Mouse (Mus musculus) liver, embryonic 14.5 days (tissue): ENCODE results near the gene Pde4b. TPM values are rescaled to one million over a fixed set of nuclear protein-coding genes. Genes with fewer than 3 reads are reported as not detected.
"Not testable (repeated sequence)": the region's sequence is repeated elsewhere in the genome, so short reads cannot be mapped to it uniquely, and the experiment has no call there.

Source experiments
- ATAC-seq: fragments of 200-750 bp; cut with Nextera tagmentation; 2 replicates; pipeline ENCODE4 v1.8.0; 2017; ENCODE audit warnings: moderate number of reproducible peaks, mild to moderate bottlenecking, moderate library complexity; ENCODE audit not compliant: insufficient read depth
- DNase-seq, 3 experiments: peaks; one replicate each; pipeline ENCODE4 v3.0.0-alpha.2; 2012 to 2013; ENCODE audit warnings: low read depth in 3 of 3, low spot score in 3 of 3
- H3K27ac ChIP-seq: fragments of 300-500 bp; sonication (generic); 2 replicates; pipeline ENCODE4 v1.5.1; 2014; ENCODE audit warnings: moderate library complexity, mild to moderate bottlenecking, control low read depth, inconsistent platforms
- H3K27me3 ChIP-seq: fragments of 300-500 bp; sonication (generic); 2 replicates; pipeline ENCODE4 v1.6.1; 2014; ENCODE audit warnings: mild to moderate bottlenecking, low read length, moderate library complexity; ENCODE audit not compliant: control insufficient read depth, insufficient read depth
- H3K36me3 ChIP-seq: fragments of 300-500 bp; sonication (generic); replicated peaks from 2 replicates; pipeline ENCODE4 v1.6.1; 2014; ENCODE audit warnings: low read depth; ENCODE audit not compliant: control insufficient read depth, insufficient read depth
- H3K4me1 ChIP-seq, 2 experiments: fragments of 200-500 bp in 1 of 2; fragments of 300-500 bp in 1 of 2; sonication (generic) in 1 of 2; replicated peaks; 2 replicates each; pipeline ENCODE4 v1.6.1; 2012 to 2014; ENCODE audit warnings: antibody characterized with exemption in 1 of 2, inconsistent platforms in 1 of 2, low read length in 1 of 2; ENCODE audit not compliant: control insufficient read depth in 2 of 2, insufficient read depth in 2 of 2
- H3K4me2 ChIP-seq: fragments of 300-500 bp; sonication (generic); 2 replicates; pipeline ENCODE4 v1.6.1; 2014; ENCODE audit warnings: low read depth, mild to moderate bottlenecking, control low read depth, moderate library complexity
- H3K4me3 ChIP-seq, 2 experiments: fragments of 200-500 bp in 1 of 2; fragments of 300-500 bp in 1 of 2; sonication (generic) in 1 of 2; 2 replicates each; pipeline ENCODE4 v1.5.1; 2012 to 2014; ENCODE audit warnings: low read depth in 2 of 2, low read length in 2 of 2, mild to moderate bottlenecking in 2 of 2, control low read depth in 1 of 2, inconsistent platforms in 1 of 2, moderate library complexity in 1 of 2; ENCODE audit not compliant: insufficient read depth in 1 of 2
- H3K9ac ChIP-seq: fragments of 300-500 bp; sonication (generic); replicated peaks from 2 replicates; pipeline ENCODE4 v1.6.1; 2014; ENCODE audit warnings: mild to moderate bottlenecking, control low read depth, moderate library complexity
- H3K9me3 ChIP-seq: fragments of 300-500 bp; sonication (generic); 2 replicates; pipeline ENCODE4 v1.6.1; 2016; ENCODE audit warnings: low read length, mixed read lengths; ENCODE audit not compliant: control insufficient read depth
- CTCF ChIP-seq: IDR thresholded peaks from 2 replicates; pipeline ENCODE4 v1.5.1; 2016; ENCODE audit warnings: antibody characterized with exemption, low read depth, control low read depth
- EP300 ChIP-seq: IDR thresholded peaks from 2 replicates; pipeline ENCODE4 v1.6.1; 2016; ENCODE audit warnings: antibody characterized with exemption, low read depth
- WGBS: fragments of 180-500 bp; shearing (Covaris S2); extraction: QIAGEN DNeasy Blood & Tissue Kit; methylation state at CpG from one replicate; pipeline ENCODE4 v1.1.7; 2014; ENCODE audit not compliant: insufficient replicate concordance; 5-methylcytosine and 5-hydroxymethylcytosine counted together
- polyA plus RNA-seq, 2 experiments: library from polyadenylated mRNA; depleted of rRNA in 1 of 2; stranded (reverse) in 1 of 2; unstranded in 1 of 2; fragments of >200 nt; fragmentation: Nextera tagmentation in 1 of 2; extraction: Ambion mirVana in 1 of 2; gene quantifications; 2 replicates each; pipeline versions ENCODE4 v1.2.1 to v1.2.3; 2012 to 2014

Gene Pde4b
- polyA plus RNA-seq (2012; rRNA removed) (1.2 and 1.5 TPM in 2 replicates), polyA plus RNA-seq (2014; fragmentation: Nextera tagmentation; extraction: Ambion mirVana) (2.1 and 2.3 TPM in 2 replicates)

DNA sequence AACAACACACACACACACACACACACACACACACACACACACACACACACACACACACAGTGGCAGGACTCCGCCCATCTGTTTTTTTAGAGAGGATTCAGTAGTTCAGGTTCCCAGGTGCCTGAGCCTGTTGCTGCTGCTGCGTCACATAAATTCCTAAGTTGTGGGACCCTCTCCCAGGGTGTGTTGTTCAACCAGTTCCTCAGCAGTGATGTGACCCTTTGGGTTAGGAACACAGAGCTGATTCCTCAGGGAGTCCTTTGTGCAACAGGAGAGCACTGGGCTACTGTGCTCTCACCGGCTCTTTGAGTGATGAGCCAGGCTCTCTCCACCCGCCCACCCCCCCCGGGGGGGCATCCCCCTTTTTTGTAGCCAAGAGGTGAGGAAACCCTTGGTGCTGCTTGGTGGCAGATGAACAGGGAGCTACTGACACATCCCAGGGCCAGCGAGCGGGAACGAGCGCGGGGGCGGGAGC is at the start of gene Pde4b:
Gene Pde4b, plus strand, starts transcription at position 453 of the 475 bp plus-strand sequence.
- Histone ChIP-seq H3K9me3 (no peaks in the 10 kb centered on the region), H3K4me1 (no peaks in the 10 kb centered on the region), H3K9ac (no peak within 1 kb of the TSS), H3K4me3 (peak within 1 kb of the TSS; percentile 37 to 44), H3K36me3 (no peaks in the 10 kb centered on the region), H3K27ac (no peak within 1 kb of the TSS), H3K4me2 (peak within 1 kb of the TSS; percentile 47), H3K27me3 (peaks cover 17% of the 10 kb centered on the region)
- TF ChIP-seq CTCF (no peak), EP300 (no peak)
- ATAC-seq: no peak
- no peak for DNase-seq
- WGBS: 10% methylated on average over 11 of the region's 11 CpGs

DNA sequence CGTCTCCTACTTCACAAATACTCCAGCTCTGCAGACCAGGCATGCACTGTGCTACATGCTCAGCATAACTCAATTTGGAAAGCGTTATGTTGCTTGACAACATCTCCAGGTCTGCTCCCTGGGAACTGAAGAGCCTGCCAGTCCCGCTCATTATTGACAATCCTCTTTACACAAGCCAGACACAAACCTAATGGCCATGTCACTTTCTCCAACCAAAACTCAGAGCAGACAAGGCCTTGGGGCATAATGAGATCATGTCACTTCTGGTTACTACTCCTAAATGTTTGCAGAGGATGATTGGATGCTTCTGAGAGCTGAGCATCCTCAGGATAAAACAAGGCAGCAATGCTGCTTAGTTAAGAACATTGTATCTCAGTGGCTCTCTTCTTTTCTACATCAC is 47.2 kb upstream of the Pde4b start:
- H3K9ac ChIP-seq: no peak overlapping the region
- TF ChIP-seq CTCF (no peak), EP300 (no peak)
- 46% methylated on average over 3 of the region's 3 CpGs for WGBS
- H3K27ac ChIP-seq: no peak overlapping the region
- no peaks in the 10 kb centered on the region for H3K27me3 ChIP-seq
- no peak overlapping the region for H3K4me3 ChIP-seq
- no peaks in the 10 kb centered on the region for H3K36me3 ChIP-seq
- no peaks in the 10 kb centered on the region for H3K9me3 ChIP-seq
- DNase-seq (no peak), ATAC-seq (no peak)
- H3K4me2 ChIP-seq: no peak overlapping the region
- 0 out of 4 replicates have a peak, but pooled peaks cover 0 to under 1% of the 10 kb centered on the region in 2 experiments for H3K4me1 ChIP-seq

DNA sequence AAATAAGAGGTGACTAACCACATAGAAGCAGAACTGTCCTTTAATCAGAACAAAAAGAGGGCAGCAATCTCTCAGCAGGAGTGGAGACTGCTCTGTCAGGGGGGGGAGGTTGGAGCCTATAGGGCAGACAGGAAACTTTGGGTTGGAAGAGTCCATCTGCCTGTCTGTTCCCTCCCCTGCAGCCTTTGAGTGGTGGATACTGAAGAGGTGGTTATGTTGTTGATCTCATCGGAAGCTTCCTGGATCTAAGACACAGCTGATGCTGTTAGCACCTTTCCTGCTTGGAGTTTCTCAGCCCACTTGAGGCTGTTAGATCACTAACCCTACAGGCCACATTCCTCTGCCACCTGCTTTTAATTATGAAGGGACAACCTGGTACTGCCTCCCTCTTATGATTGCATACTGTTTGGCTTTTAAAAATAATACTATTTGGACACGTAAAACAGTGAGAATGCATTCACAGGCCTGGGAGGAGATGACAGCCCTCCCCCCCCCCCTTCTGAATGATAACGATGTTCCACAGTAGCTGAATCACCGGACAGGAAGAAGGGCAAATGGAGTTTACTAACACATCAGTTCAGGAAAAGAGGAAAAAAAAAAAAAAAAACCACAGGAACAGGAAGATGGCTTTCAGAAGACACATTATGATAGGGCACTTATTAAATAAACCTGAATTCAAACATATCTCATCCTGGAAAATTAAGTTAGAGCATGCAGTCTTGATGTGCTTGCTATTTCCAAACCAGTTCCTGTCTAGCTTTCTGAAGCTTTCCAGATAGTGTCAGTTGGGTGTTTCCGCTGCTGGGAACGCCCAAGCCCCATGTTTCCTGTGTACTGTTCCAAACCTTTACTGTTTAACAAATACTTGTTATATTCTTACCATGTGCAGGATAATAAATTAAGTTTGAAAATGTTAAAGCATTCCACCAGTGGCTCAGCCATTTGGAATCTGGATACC is 41.9 kb upstream of the Pde4b start:
- Histone ChIP-seq H3K4me1 (0 out of 4 replicates have a peak, but pooled peaks cover 0 to 2% of the 10 kb centered on the region in 2 experiments), H3K4me3 (no peak overlapping the region), H3K9me3 (no peaks in the 10 kb centered on the region), H3K36me3 (no peaks in the 10 kb centered on the region), H3K9ac (no peak overlapping the region), H3K4me2 (no peak overlapping the region), H3K27me3 (no peaks in the 10 kb centered on the region), H3K27ac (no peak overlapping the region)
- no peak for DNase-seq
- WGBS: 21% methylated on average over 6 of the region's 6 CpGs
- TF ChIP-seq EP300: no peak
- no peak for TF ChIP-seq CTCF
- no peak for ATAC-seq

DNA sequence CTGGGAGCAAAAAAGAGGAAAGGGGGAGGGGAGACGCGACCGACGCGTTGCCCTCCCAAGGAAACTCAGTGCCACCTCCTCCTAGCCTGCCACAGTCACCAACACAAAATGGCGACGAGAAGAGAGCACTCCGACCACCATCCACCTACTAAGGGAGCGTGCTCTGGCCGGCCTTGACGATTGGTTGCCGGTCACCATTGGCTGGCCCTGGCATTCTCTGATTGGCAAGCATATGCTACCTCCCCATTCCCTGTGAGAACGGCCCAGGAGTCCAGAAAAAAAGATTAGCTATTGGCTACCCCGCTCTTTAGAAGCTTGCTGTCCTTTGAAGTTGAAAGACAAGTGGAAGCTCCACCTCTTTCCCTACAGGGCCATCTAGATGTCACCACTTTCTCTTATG is 38.0 kb upstream of the Pde4b start:
- not testable (repeated sequence) for H3K4me2 ChIP-seq, H3K4me3 ChIP-seq, H3K27ac ChIP-seq, H3K27me3 ChIP-seq, H3K4me1 ChIP-seq, H3K9ac ChIP-seq, H3K9me3 ChIP-seq, DNase-seq, H3K36me3 ChIP-seq
- WGBS: 74% methylated on average over 14 of the region's 14 CpGs
- ATAC-seq: peak; percentile 78; the same call in 1 of the 2 replicates

DNA sequence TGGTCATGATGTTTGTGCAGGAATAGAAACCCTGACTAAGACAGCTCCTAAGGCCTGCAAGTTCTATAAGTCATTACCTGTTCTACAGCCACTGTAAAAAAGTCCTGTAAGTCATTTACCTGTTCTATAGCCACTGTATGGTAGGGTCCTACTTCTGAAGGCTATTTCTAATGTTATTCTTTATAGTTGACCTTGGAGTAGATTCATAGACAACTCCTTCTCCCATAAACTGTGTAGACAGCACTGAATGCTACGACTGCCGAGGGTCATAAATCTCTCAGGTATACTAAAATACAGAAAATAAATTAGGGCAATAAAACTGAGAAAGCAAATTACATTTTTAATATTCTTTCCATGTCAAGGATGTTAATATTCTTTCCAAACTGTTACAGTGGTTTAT is 26.0 kb upstream of the Pde4b start:
- TF ChIP-seq CTCF (no peak), EP300 (no peak)
- Histone ChIP-seq H3K4me3 (no peak overlapping the region), H3K36me3 (no peaks in the 10 kb centered on the region), H3K4me2 (no peak overlapping the region), H3K4me1 (no peaks in the 10 kb centered on the region), H3K27me3 (no peaks in the 10 kb centered on the region), H3K9ac (no peak overlapping the region), H3K9me3 (no peaks in the 10 kb centered on the region), H3K27ac (no peak overlapping the region)
- no peak for DNase-seq
- 74% methylated on average over 2 of the region's 2 CpGs for WGBS
- ATAC-seq: no peak
